Mouse (Mus musculus) adrenal gland, postnatal 10 days (tissue): ENCODE measurements at regions not wholly inside any gene's neighbourhood (a gene's known extent, or its start where the extent isn't known, plus 50 kb on each side); places are given as distances from the start of the nearest gene placed in this dataset.

Experiments
- DNase-seq: peaks from one replicate; pipeline ENCODE4 v3.0.0; 2021; ENCODE audit warnings: mixed read lengths

- DNase-seq = no peak
Measured at GRCm38 (mm10) chr15:18079644-18080043, 739.1 kb upstream of the Cdh10 start.
